Mouse (Mus musculus) testis, adult 2 months (tissue): ENCODE results near the gene Arl8a.

Experiments used
- CTCF ChIP-seq: fragments of 200-500 bp; IDR thresholded peaks from 2 replicates; pipeline ENCODE4 v1.5.1; 2012; ENCODE audit warnings: low read depth, mild to moderate bottlenecking, inconsistent platforms, low read length, moderate library complexity; ENCODE audit not compliant: control insufficient read depth, insufficient read depth, insufficient replicate concordance
- POLR2A ChIP-seq: fragments of 200-500 bp; IDR thresholded peaks from 2 replicates; pipeline ENCODE4 v1.6.1; 2012; ENCODE audit warnings: low read depth, mild to moderate bottlenecking, inconsistent platforms, low read length, moderate library complexity; ENCODE audit not compliant: control insufficient read depth

DNA sequence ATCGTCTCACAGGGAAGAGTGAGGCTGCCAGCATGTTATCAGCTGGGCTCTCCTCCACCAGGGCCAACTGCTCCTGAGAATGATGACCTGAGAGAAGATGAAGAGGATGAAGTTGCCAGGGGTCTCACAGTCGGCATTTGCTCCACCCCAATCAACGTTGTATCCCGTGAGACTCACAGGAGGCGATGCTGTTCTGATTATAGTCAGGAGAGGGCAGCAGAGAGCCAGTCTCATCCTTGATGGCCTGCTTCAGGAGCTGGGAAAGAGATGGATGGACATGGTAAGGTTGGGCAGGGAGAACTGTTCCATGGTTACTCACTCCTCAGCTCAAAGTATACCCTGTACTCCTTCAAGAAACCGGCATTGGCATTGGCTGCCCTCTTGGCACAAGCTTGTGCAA is 36.5 kb upstream of the Arl8a start:
- TF ChIP-seq CTCF (peak; percentile 84; the same call in 1 of the 2 replicates), POLR2A (no peak)
